Mouse (Mus musculus): ENCODE data around the gene 1700016H13Rik.
A peak's percentile ranks its signal among the peaks of the same experiment; 100 is the strongest.

1700016H13Rik gene

GRCm38 (mm10) chr5:103655346-103656118 is at the start of gene 1700016H13Rik:
TSS of gene 1700016H13Rik (minus strand) at chr5:103656010.
- DNase-seq (ENCODE audit: low spot score): peak; percentile 43

GRCm38 (mm10) chr5:103705331-103705730 is 49.5 kb upstream of the 1700016H13Rik start:
- no peak for DNase-seq (ENCODE audit: low spot score)

- no peak for DNase-seq (ENCODE audit: low spot score)
Observed at GRCm38 (mm10) chr5:103702527-103702926, 46.7 kb upstream of the 1700016H13Rik start.

GRCm38 (mm10) chr5:103701466-103701865 is 45.7 kb upstream of the 1700016H13Rik start:
- DNase-seq (ENCODE audit: low spot score): no peak

- no peak for DNase-seq (ENCODE audit: low spot score)
Observed at GRCm38 (mm10) chr5:103700661-103701060, 44.9 kb upstream of the 1700016H13Rik start.

GRCm38 (mm10) chr5:103699537-103699936 is 43.7 kb upstream of the 1700016H13Rik start:
- no peak for DNase-seq (ENCODE audit: low spot score)

- DNase-seq (ENCODE audit: low spot score): no peak
Observed at GRCm38 (mm10) chr5:103698577-103698976, 42.8 kb upstream of the 1700016H13Rik start.

GRCm38 (mm10) chr5:103697875-103698491 is 42.2 kb upstream of the 1700016H13Rik start:
- no peak for DNase-seq (ENCODE audit: low spot score)

GRCm38 (mm10) chr5:103694094-103694493 is 38.3 kb upstream of the 1700016H13Rik start:
- no peak for DNase-seq (ENCODE audit: low spot score)

- no peak for DNase-seq (ENCODE audit: low spot score)
Observed at GRCm38 (mm10) chr5:103693041-103693641, 37.3 kb upstream of the 1700016H13Rik start.

GRCm38 (mm10) chr5:103692531-103693040 is 36.8 kb upstream of the 1700016H13Rik start:
- DNase-seq (ENCODE audit: low spot score): no peak

- DNase-seq (ENCODE audit: low spot score): peak; percentile 73
Observed at GRCm38 (mm10) chr5:103691624-103692530, 36.1 kb upstream of the 1700016H13Rik start, which contains the start of gene Aff1. TSS of gene Aff1 (plus strand) at chr5:103692374.

- no peak for DNase-seq (ENCODE audit: low spot score)
Observed at GRCm38 (mm10) chr5:103691171-103691570, 35.4 kb upstream of the 1700016H13Rik start.

GRCm38 (mm10) chr5:103690190-103690589 is 34.4 kb upstream of the 1700016H13Rik start:
- no peak for DNase-seq (ENCODE audit: low spot score)

- no peak for DNase-seq (ENCODE audit: low spot score)
Observed at GRCm38 (mm10) chr5:103689645-103690044, 33.8 kb upstream of the 1700016H13Rik start.

- no peak for DNase-seq (ENCODE audit: low spot score)
Observed at GRCm38 (mm10) chr5:103681824-103682223, 26.0 kb upstream of the 1700016H13Rik start.

GRCm38 (mm10) chr5:103680381-103680780 is 24.6 kb upstream of the 1700016H13Rik start:
- DNase-seq (ENCODE audit: low spot score): peak; percentile 76

GRCm38 (mm10) chr5:103678974-103679373 is 23.2 kb upstream of the 1700016H13Rik start:
- no peak for DNase-seq (ENCODE audit: low spot score)

GRCm38 (mm10) chr5:103677894-103678293 is 22.1 kb upstream of the 1700016H13Rik start:
- no peak for DNase-seq (ENCODE audit: low spot score)

- no peak for DNase-seq (ENCODE audit: low spot score)
Observed at GRCm38 (mm10) chr5:103676289-103676881, 20.6 kb upstream of the 1700016H13Rik start.

- no peak for DNase-seq (ENCODE audit: low spot score)
Observed at GRCm38 (mm10) chr5:103674482-103674881, 18.7 kb upstream of the 1700016H13Rik start.

Data from layer of hippocampus, adult 11-12 months (tissue).